Mouse (Mus musculus): ENCODE measurements around the gene Arhgdib. TPM values are rescaled to one million over a fixed set of nuclear protein-coding genes. Genes with fewer than 3 reads are reported as not detected.

Gene Arhgdib
- polyA plus RNA-seq, 1 experiment: 531 TPM

DNA sequence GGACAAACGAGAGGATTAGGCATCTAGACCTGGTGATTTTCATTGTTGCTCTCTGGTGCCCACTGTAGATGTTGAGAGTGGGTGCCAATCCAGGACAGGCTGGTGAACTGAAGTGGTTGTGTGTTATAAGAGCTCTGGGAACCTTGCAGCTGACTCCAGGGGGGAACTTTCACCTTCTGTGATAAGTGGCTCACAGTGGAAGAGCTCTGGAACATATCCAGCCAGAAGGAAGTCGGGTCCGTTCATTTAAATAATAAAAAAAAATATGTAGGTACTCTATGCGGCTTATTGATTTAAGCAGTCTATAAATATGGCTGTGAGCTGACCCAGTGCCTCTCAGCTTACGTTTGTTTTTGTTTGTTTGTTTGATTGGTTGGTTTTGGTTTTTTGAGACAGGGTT is 19.6 kb downstream of the Arhgdib start, which contains the start of gene Erp27:
Gene Erp27, minus strand, starts transcription at position 101 of the 400 bp plus-strand sequence.
- H3K27ac ChIP-seq (ENCODE audit: control insufficient read depth, insufficient read depth, low read depth, low read length, poor library complexity): no peak within 1 kb of the TSS
- no peak within 1 kb of the TSS for H3K4me3 ChIP-seq (replicated peaks; ENCODE audit: control insufficient read depth, low read depth, low read length)
- WGBS: 54% methylated on average over 5 of the region's 5 CpGs
- no peaks in the 10 kb centered on the region for H3K4me1 ChIP-seq (ENCODE audit: control insufficient read depth, insufficient read depth, low read length)
- no peak for TF ChIP-seq POLR2A (IDR thresholded peaks at IDR 0.05; ENCODE audit: borderline replicate concordance, control insufficient read depth, low read depth, low read length)
- no peak for TF ChIP-seq CTCF (IDR thresholded peaks at IDR 0.05; ENCODE audit: control insufficient read depth, insufficient read depth, low read length)

DNA sequence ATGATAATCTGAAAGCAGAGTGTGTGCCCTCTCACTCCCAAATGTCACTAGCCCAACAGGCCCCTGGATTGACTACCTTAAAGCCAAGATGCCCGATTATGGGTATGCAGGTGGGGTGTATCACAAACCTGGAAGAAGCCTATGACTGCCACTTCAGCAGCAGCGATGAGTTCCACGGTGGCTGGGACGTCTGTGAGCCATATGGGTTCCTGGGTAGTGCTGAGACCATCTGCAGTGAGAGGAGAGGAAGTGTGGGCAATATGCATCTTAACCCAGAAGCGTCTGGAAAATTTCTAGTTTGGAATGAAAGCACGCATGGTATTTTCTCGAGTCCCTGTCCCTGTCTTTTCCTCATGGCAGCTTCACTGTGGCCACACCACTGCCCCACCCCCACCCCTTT is 20.1 kb downstream of the Arhgdib start:
- Histone ChIP-seq H3K4me3 (replicated peaks; ENCODE audit: control insufficient read depth, low read depth, low read length) (no peak overlapping the region), H3K4me1 (ENCODE audit: control insufficient read depth, insufficient read depth, low read length) (no peaks in the 10 kb centered on the region), H3K27ac (ENCODE audit: control insufficient read depth, insufficient read depth, low read depth, low read length, poor library complexity) (no peak overlapping the region)
- WGBS: 37% methylated on average over 7 of the region's 7 CpGs
- TF ChIP-seq CTCF (IDR thresholded peaks at IDR 0.05; ENCODE audit: control insufficient read depth, insufficient read depth, low read length) (no peak), POLR2A (IDR thresholded peaks at IDR 0.05; ENCODE audit: borderline replicate concordance, control insufficient read depth, low read depth, low read length) (no peak)

DNA sequence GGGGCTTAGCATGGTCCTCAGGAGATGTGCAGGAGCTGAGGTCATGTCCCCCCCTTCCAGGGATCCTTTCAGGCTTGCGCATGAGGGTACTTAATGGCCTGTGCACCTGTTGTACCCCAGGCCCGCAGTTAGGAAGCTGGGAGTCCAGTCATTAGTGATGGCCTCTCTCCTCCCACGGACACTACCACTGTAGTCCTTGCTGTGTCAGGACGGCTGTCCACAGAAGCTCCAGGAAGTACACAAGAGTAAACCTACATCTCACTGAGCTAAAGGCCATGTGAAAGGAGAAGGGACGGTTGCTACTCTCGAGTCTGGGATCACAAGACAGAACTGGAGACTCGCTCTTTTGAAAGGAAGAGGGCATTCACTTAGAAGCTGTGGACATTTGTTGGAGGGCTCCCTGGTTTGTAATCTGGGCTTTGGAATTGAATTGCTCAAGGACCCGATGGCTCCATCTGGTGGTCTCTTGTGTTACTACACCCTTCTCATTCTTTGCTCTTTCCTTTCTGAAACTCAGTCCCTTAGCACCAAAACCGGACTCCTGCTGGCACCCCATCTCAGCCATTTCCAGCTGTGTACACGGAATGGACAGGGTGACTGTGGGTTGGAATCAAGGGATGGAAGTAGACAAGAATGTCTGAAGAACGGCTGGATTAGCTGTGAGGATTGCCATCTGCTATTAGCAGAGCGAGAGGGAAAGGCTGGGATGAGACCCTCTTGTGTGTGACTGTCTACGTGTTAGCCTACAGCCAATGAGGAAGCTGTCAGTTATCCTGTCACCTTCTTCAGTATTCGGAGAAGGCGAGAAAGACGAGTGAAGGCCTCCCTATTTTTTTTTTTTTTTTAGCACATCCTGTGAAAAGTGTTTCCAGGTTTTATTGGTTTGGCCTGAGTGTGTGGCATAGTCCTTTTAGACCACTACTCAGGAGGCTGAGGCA is 21.1 kb downstream of the Arhgdib start:
- no peak overlapping the region for H3K4me3 ChIP-seq (replicated peaks; ENCODE audit: control insufficient read depth, low read depth, low read length)
- no peak overlapping the region for H3K27ac ChIP-seq (ENCODE audit: control insufficient read depth, insufficient read depth, low read depth, low read length, poor library complexity)
- WGBS: 37% methylated on average over 16 of the region's 16 CpGs
- TF ChIP-seq CTCF (IDR thresholded peaks at IDR 0.05; ENCODE audit: control insufficient read depth, insufficient read depth, low read length): no peak
- TF ChIP-seq POLR2A (IDR thresholded peaks at IDR 0.05; ENCODE audit: borderline replicate concordance, control insufficient read depth, low read depth, low read length): no peak
- H3K4me1 ChIP-seq (ENCODE audit: control insufficient read depth, insufficient read depth, low read length): no peaks in the 10 kb centered on the region

DNA sequence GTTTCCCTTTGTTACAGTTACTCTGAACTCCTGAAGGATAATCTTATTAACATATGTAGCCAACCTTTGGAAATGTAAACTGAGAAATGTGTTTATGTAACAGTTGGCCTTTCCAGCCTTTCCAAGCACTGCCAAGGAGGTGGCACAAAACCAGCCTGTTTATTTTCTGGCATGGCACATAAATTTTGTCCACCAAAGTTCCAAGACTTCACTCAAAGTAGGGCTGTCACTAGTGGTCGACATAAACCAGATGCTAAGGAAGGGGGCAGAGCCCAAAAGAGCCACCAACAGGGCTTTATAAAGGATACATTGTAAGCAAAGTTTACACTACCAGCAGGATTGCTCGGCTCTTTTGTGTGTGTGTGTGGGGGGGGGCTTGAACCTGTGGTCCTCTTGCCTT is 23.8 kb downstream of the Arhgdib start:
- no peaks in the 10 kb centered on the region for H3K4me1 ChIP-seq (ENCODE audit: control insufficient read depth, insufficient read depth, low read length)
- 71% methylated on average over 2 of the region's 2 CpGs for WGBS
- H3K4me3 ChIP-seq (replicated peaks; ENCODE audit: control insufficient read depth, low read depth, low read length): no peak overlapping the region
- H3K27ac ChIP-seq (ENCODE audit: control insufficient read depth, insufficient read depth, low read depth, low read length, poor library complexity): no peak overlapping the region
- no peak for TF ChIP-seq POLR2A (IDR thresholded peaks at IDR 0.05; ENCODE audit: borderline replicate concordance, control insufficient read depth, low read depth, low read length)
- no peak for TF ChIP-seq CTCF (IDR thresholded peaks at IDR 0.05; ENCODE audit: control insufficient read depth, insufficient read depth, low read length)

DNA sequence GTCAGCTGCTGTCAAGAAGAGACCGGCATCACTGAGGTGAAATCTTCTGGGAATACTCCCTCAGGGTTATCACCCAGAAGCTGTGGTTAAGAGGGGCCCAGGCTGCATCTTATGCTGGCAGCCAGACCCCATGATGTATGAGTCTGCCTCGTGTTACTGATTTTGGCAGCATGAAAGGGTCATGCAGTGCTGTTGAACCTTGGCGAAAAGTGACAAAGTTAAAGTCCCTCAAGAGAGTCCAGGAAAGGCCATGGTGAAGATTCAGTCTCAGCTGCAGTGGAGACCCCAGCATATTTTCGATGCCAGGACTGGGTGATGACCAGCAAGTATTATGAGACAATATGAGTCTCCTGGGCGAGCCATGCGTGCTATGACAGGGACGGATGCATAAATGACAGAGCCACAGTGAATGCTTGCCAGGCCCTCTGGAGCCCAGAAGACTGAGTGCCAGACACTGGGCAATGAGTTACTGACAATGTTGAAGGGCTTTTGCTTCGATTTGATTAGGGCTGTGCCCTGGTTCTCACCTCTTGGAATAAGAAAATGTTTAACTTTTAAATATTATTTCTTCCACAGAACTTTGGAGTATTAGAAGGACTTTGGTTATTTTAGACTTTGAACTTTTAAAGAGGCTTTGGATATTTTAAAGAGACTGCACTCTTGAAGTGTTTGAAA is 25.8 kb downstream of the Arhgdib start:
- Histone ChIP-seq H3K4me3 (replicated peaks; ENCODE audit: control insufficient read depth, low read depth, low read length) (no peak overlapping the region), H3K27ac (ENCODE audit: control insufficient read depth, insufficient read depth, low read depth, low read length, poor library complexity) (no peak overlapping the region), H3K4me1 (ENCODE audit: control insufficient read depth, insufficient read depth, low read length) (no peaks in the 10 kb centered on the region)
- 74% methylated on average over 8 of the region's 8 CpGs for WGBS
- TF ChIP-seq CTCF (IDR thresholded peaks at IDR 0.05; ENCODE audit: control insufficient read depth, insufficient read depth, low read length) (no peak), POLR2A (IDR thresholded peaks at IDR 0.05; ENCODE audit: borderline replicate concordance, control insufficient read depth, low read depth, low read length) (no peak)

DNA sequence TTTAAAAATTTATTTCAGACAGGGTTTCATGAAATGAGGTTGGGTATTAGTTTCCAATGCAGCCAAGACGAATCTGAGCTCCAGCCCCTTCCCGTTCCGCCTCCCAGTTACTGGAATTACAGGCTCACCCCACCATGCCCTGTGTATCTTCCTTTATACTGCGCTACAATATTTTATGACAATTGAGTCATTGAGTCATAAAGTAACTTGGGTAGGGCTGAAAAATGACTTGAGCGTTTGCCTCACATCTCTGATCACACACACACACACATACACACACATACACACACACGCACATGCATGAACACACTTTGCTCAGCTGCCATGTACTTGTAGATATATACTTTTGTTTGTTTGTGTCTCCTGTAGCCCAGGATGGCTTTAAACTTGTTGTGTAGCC is 27.5 kb downstream of the Arhgdib start:
- WGBS: 90% methylated on average over 6 of the region's 6 CpGs
- H3K4me1 ChIP-seq (ENCODE audit: control insufficient read depth, insufficient read depth, low read length): no peaks in the 10 kb centered on the region
- no peak overlapping the region for H3K4me3 ChIP-seq (replicated peaks; ENCODE audit: control insufficient read depth, low read depth, low read length)
- no peak for TF ChIP-seq CTCF (IDR thresholded peaks at IDR 0.05; ENCODE audit: control insufficient read depth, insufficient read depth, low read length)
- no peak for TF ChIP-seq POLR2A (IDR thresholded peaks at IDR 0.05; ENCODE audit: borderline replicate concordance, control insufficient read depth, low read depth, low read length)
- H3K27ac ChIP-seq (ENCODE audit: control insufficient read depth, insufficient read depth, low read depth, low read length, poor library complexity): no peak overlapping the region

DNA sequence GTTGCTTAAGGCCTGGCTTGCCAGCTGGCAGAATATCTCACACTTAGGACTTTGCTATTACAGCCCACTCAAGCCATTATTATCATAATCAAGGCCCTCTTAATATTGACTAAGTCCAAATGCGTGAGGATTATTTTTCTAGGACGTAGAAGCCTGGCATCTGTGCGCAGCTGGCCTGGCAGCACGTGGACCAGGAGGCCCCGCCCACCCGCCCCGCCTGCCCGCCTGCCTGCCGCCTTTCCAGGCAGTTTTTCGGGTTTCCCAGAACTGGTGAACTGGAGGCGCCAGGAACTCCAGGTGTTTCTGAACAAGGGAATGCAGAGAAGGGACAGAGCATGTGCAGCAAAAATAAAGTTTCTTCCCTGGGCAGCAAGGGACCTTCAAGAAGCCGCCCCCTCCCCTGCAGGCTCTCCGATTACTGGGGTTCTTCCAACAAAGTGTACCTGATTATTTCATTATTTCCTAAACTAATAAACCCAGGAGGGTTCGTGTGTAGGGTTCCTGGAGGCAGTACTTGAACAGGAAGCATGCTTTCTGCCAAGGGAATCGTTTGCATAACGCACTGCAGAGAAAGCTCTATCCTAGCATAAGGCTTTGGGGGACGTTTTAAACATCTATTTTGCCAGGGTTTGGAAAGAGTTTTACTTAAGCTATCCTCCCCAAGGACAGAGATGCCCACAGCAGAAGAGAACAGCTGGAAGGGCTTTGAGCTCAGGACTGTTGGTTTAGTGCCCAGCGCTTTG is 28.1 kb downstream of the Arhgdib start:
- H3K27ac ChIP-seq (ENCODE audit: control insufficient read depth, insufficient read depth, low read depth, low read length, poor library complexity): no peak overlapping the region
- no peak for TF ChIP-seq POLR2A (IDR thresholded peaks at IDR 0.05; ENCODE audit: borderline replicate concordance, control insufficient read depth, low read depth, low read length)
- no peak for TF ChIP-seq CTCF (IDR thresholded peaks at IDR 0.05; ENCODE audit: control insufficient read depth, insufficient read depth, low read length)
- H3K4me3 ChIP-seq (replicated peaks; ENCODE audit: control insufficient read depth, low read depth, low read length): no peak overlapping the region
- no peaks in the 10 kb centered on the region for H3K4me1 ChIP-seq (ENCODE audit: control insufficient read depth, insufficient read depth, low read length)
- 21% methylated on average over 18 of the region's 18 CpGs for WGBS

Measured in bone marrow, adult 2 months (tissue).